Mouse (Mus musculus): ENCODE measurements around the gene Arg2.

Gene Arg2

GRCm38 (mm10) chr12:79130299-79131177 lies at the start of gene Arg2:
Gene Arg2, plus strand, starts transcription at chr12:79130777.
- peak; percentile 38 to 57 for DNase-seq (ENCODE audit: low spot score in 2 of 2)

GRCm38 (mm10) chr12:79089182-79089812 lies 41.3 kb upstream of the Arg2 start, which contains the start of gene Pigh:
Gene Pigh, minus strand, starts transcription at chr12:79089651.
- DNase-seq (ENCODE audit: low spot score in 2 of 2) = peak; percentile 67 to 76

GRCm38 (mm10) chr12:79092569-79092968 lies 38.0 kb upstream of the Arg2 start:
- peak; percentile 40 to 69 for DNase-seq (ENCODE audit: low spot score in 2 of 2)

GRCm38 (mm10) chr12:79097106-79097752 lies 33.3 kb upstream of the Arg2 start:
- no peak for DNase-seq (ENCODE audit: low spot score in 2 of 2)

GRCm38 (mm10) chr12:79103773-79104172 lies 26.8 kb upstream of the Arg2 start:
- DNase-seq (ENCODE audit: low spot score in 2 of 2) = no peak

GRCm38 (mm10) chr12:79104544-79104943 lies 26.0 kb upstream of the Arg2 start:
- DNase-seq (ENCODE audit: low spot score in 2 of 2) = no peak

GRCm38 (mm10) chr12:79105312-79105711 lies 25.3 kb upstream of the Arg2 start:
- DNase-seq (ENCODE audit: low spot score in 2 of 2) = no peak

GRCm38 (mm10) chr12:79118991-79119390 lies 11.6 kb upstream of the Arg2 start:
- no peak for DNase-seq (ENCODE audit: low spot score in 2 of 2)

- DNase-seq (ENCODE audit: low spot score in 2 of 2) = no peak
These were observed 7.8 kb upstream of the Arg2 start for GRCm38 (mm10) chr12:79122820-79123219.

GRCm38 (mm10) chr12:79131178-79131675 lies 650 bp downstream of the Arg2 start:
- no peak for DNase-seq (ENCODE audit: low spot score in 2 of 2)

GRCm38 (mm10) chr12:79131706-79132460 lies 1.3 kb downstream of the Arg2 start:
- DNase-seq (ENCODE audit: low spot score in 2 of 2) = no peak

- DNase-seq (ENCODE audit: low spot score in 2 of 2) = no peak
These were observed 4.1 kb downstream of the Arg2 start for GRCm38 (mm10) chr12:79134676-79135075.

GRCm38 (mm10) chr12:79135105-79135504 lies 4.5 kb downstream of the Arg2 start:
- no peak for DNase-seq (ENCODE audit: low spot score in 2 of 2)

GRCm38 (mm10) chr12:79136949-79137348 lies 6.4 kb downstream of the Arg2 start:
- no peak for DNase-seq (ENCODE audit: low spot score in 2 of 2)

GRCm38 (mm10) chr12:79138999-79139398 lies 8.4 kb downstream of the Arg2 start:
- DNase-seq (ENCODE audit: low spot score in 2 of 2) = no peak

- no peak for DNase-seq (ENCODE audit: low spot score in 2 of 2)
These were observed 8.8 kb downstream of the Arg2 start for GRCm38 (mm10) chr12:79139417-79139816.

GRCm38 (mm10) chr12:79140811-79141210 lies 10.2 kb downstream of the Arg2 start:
- no peak for DNase-seq (ENCODE audit: low spot score in 2 of 2)

- no peak for DNase-seq (ENCODE audit: low spot score in 2 of 2)
These were observed 10.8 kb downstream of the Arg2 start for GRCm38 (mm10) chr12:79141384-79141783.

- no peak for DNase-seq (ENCODE audit: low spot score in 2 of 2)
These were observed 19.1 kb downstream of the Arg2 start for GRCm38 (mm10) chr12:79149653-79150052.

GRCm38 (mm10) chr12:79162876-79163275 lies 32.3 kb downstream of the Arg2 start:
- DNase-seq (ENCODE audit: low spot score in 2 of 2) = no peak

GRCm38 (mm10) chr12:79169173-79169572 lies 38.6 kb downstream of the Arg2 start:
- no peak for DNase-seq (ENCODE audit: low spot score in 2 of 2)

GRCm38 (mm10) chr12:79170421-79170820 lies 39.8 kb downstream of the Arg2 start:
- DNase-seq (ENCODE audit: low spot score in 2 of 2) = no peak

Data from spleen, postnatal 14 days (tissue).